Mouse (Mus musculus): ENCODE measurements around the gene Gstm4.

GRCm38 (mm10) chr3:108050493-108050892 lies 5.8 kb upstream of the Gstm4 start:
- TF ChIP-seq CTCF (conservative IDR thresholded peaks at IDR 0.05; ENCODE audit: insufficient read depth, insufficient read length, low read depth, low read length) (no peak), POLR2A (IDR thresholded peaks at IDR 0.05; ENCODE audit: low read depth, low read length) (no peak)

Data from kidney, adult 2 months (tissue).